ENCODE assay signal across 9 mouse cellular contexts in genomic region chr12:33344970-33345772, GRCm38 (mm10). TPM values are rescaled to one million over a fixed set of nuclear protein-coding genes. Genes with fewer than 3 reads are reported as not detected.
DNase-seq lines count a peak whose midpoint lies in the region; ATAC-seq and TF ChIP-seq lines count a peak whose summit lies in the region.
"Had no signal": no experiment of that assay in that cellular context is flagged by ENCODE, and none has a peak within 500 bp of the region (broad histone marks: within the 10 kb centered on the region; RNA-seq: fewer than 3 reads in every experiment).

No protein-coding gene starts in this region.

- WGBS in heart, embryonic 11.5 days (ENCODE audit: insufficient replicate concordance), result 11% methylated on average over 25 of the region's 25 CpGs
- 35% methylated on average over 25 of the region's 25 CpGs for WGBS in intestine, postnatal 0 days
- 70% methylated on average over 25 of the region's 25 CpGs for WGBS in cerebellum, adult 2 months

- peaks cover under 1% of the 10 kb centered on the region; the same call in 1 of the 2 replicates for H3K9me3 ChIP-seq in heart, embryonic 11.5 days (replicated peaks; ENCODE audit: control insufficient read depth, low read length)
- no peaks in the 10 kb centered on the region for H3K9me3 ChIP-seq in intestine, postnatal 0 days (ENCODE audit: control insufficient read depth)

- no peak for TF ChIP-seq POLR2A in cerebellum, adult 2 months (IDR thresholded peaks at IDR 0.05; ENCODE audit: borderline replicate concordance, insufficient read depth, low read length)

- H3K4me3 ChIP-seq in heart, embryonic 11.5 days (ENCODE audit: low read depth, low read length), result peak overlapping the region; percentile 22; the same call in 1 of the 2 replicates
- H3K4me3 ChIP-seq in intestine, postnatal 0 days (ENCODE audit: low read depth, low read length), result no peak overlapping the region
- no peak overlapping the region for H3K4me3 ChIP-seq in cerebellum, adult 2 months (replicated peaks; ENCODE audit: insufficient read depth, low read depth, low read length)

- intact Hi-C loops in heart, postnatal 25 days (cut with DNase I), result no loop called here

- peak overlapping the region; percentile 63 for H3K4me2 ChIP-seq in heart, embryonic 11.5 days
- no peak overlapping the region for H3K4me2 ChIP-seq in intestine, postnatal 0 days (replicated peaks; ENCODE audit: low read depth)

- peak overlapping the region; percentile 44 for H3K9ac ChIP-seq in heart, embryonic 11.5 days (ENCODE audit: low read depth, low read length)
- H3K9ac ChIP-seq in intestine, postnatal 0 days (ENCODE audit: low read depth, low read length), result no peak overlapping the region

- TF ChIP-seq CTCF in intestine, postnatal 0 days (IDR thresholded peaks at IDR 0.05; ENCODE audit: low read depth), result no peak
- TF ChIP-seq CTCF in cerebellum, adult 2 months (IDR thresholded peaks at IDR 0.05; ENCODE audit: borderline replicate concordance, insufficient read depth, low read depth, low read length), result no peak

- peaks cover 5% of the 10 kb centered on the region; the same call in 1 of the 2 replicates for H3K27me3 ChIP-seq in heart, embryonic 11.5 days (ENCODE audit: control insufficient read depth, insufficient read depth, low read length)
- no peaks in the 10 kb centered on the region for H3K27me3 ChIP-seq in intestine, postnatal 0 days (replicated peaks; ENCODE audit: control insufficient read depth, insufficient read depth, low read length)
- H3K27me3 ChIP-seq in cerebellum, adult 2 months (ENCODE audit: control insufficient read depth, insufficient read depth, low read length), result no peaks in the 10 kb centered on the region

- H3K36me3 ChIP-seq in heart, embryonic 11.5 days (ENCODE audit: control insufficient read depth, insufficient read depth, low read length), result no peaks in the 10 kb centered on the region
- peaks cover 22% of the 10 kb centered on the region; the same call in 1 of the 2 replicates for H3K36me3 ChIP-seq in intestine, postnatal 0 days (ENCODE audit: control insufficient read depth, insufficient read depth)

- no peak for ATAC-seq in heart, embryonic 11.5 days (replicated peaks; ENCODE audit: insufficient number of reproducible peaks, low FRiP score, low TSS enrichment)
- ATAC-seq in intestine, postnatal 0 days, result peak; percentile 72
- ATAC-seq in inflammation-experienced regulatory T-cells, adult 6 months, result no peak
- no peak; the same call in 1 of the 2 replicates for ATAC-seq in granulocyte monocyte progenitor cell, adult 5-6 weeks (replicated peaks; ENCODE audit: poor library complexity, severe bottlenecking)

- DNase-seq in heart, postnatal 25 days (ENCODE audit: low spot score), result no peak
- DNase-seq in embryo, embryonic 9.5 days (ENCODE audit: extremely low spot score), result peak; percentile 45
- DNase-seq in neural tube, embryonic 10.5 days (ENCODE audit: extremely low spot score, low spot score), result peak; percentile 50
- no peak for DNase-seq in cerebellum, adult 2 months
- DNase-seq: cerebellum, postnatal 14 days had no signal

- no peak overlapping the region; the same call in 1 of the 2 replicates for H3K27ac ChIP-seq in heart, embryonic 11.5 days (ENCODE audit: low read depth, low read length)
- no peak overlapping the region for H3K27ac ChIP-seq in intestine, postnatal 0 days (ENCODE audit: low read depth, low read length)
- H3K27ac ChIP-seq in cerebellum, adult 2 months (ENCODE audit: insufficient read depth, low read length), result no peak overlapping the region

- peaks cover 27% of the 10 kb centered on the region for H3K4me1 ChIP-seq in heart, embryonic 11.5 days (ENCODE audit: control insufficient read depth, insufficient read depth, low read length)
- H3K4me1 ChIP-seq in intestine, postnatal 0 days (replicated peaks; ENCODE audit: control insufficient read depth, insufficient read depth, low read length), result 0 out of 2 replicates have a peak, but pooled peaks cover 2% of the 10 kb centered on the region
- H3K4me1 ChIP-seq in cerebellum, adult 2 months (ENCODE audit: control insufficient read depth, insufficient read depth, low read length), result peaks cover 17% of the 10 kb centered on the region

RNA-seq across cellular contexts. Expression of gene Efcab10, which starts 49.5 kb away (rescaled TPM):
- not detected in 2 replicates for polyA plus RNA-seq in heart, embryonic 11.5 days (2014; fragmentation: Nextera tagmentation; extraction: Ambion mirVana)
- not detected for total RNA-seq in heart, postnatal 25 days (2021)
- polyA plus RNA-seq in intestine, postnatal 0 days (2015; fragmentation: Nextera tagmentation; extraction: Ambion mirVana), result 0.18 TPM in 1 of 2 replicates, not detected in the other
- polyA plus RNA-seq in inflammation-experienced regulatory T-cells, adult 6 months (2017; shearing (Covaris generic)), result not detected
- total RNA-seq in granulocyte monocyte progenitor cell, adult 5-6 weeks (2014; fragmentation: Nextera tagmentation), result not detected in 2 replicates
- total RNA-seq in granulocyte monocyte progenitor cell, adult 5-6 weeks (2017), result not detected in 2 replicates
- polyA plus RNA-seq in cerebellum, adult 2 months (2012; rRNA removed), result 0.95 and 1.5 TPM in 2 replicates

Comparison
In these comparisons a context has a peak if more than half of its experiments do, and no peak if none do; other contexts are left out.
1. DNase-seq: peak in embryo, embryonic 9.5 days (single experiment) and neural tube, embryonic 10.5 days (single experiment); none in heart, postnatal 25 days (single experiment) and cerebellum, adult 2 months (0 of 2).